Mouse (Mus musculus): ENCODE data around the gene Rab31.

DNA sequence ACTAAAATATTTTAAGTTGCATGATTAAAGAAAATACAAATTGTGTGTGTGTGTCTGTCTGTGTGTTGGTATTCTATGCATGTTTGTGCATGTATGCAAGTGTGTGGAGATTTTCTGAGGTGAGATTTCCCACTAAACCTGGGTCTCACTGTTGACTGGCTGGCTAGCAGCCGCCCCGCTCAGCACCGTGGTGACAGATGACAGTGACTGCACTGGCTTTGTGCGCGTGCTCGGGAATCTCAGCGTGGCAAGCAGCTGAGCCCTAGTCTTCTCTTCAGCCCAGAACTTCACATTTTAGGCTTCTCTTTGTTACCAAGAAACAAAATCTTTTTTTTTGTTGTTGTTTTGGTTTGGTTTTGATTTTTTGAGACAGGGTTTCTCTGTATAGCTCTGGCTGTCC lies 23.5 kb upstream of the Rab31 start:
- TF ChIP-seq CTCF (IDR thresholded peaks at IDR 0.05; ENCODE audit: borderline replicate concordance, control insufficient read depth, extremely low read depth, insufficient read depth, low read length, poor library complexity) = no peak
- TF ChIP-seq POLR2A (IDR thresholded peaks at IDR 0.05; ENCODE audit: control insufficient read depth, extremely low read depth, insufficient read depth, low read length, poor library complexity) = no peak

All from thymus, adult 2 months (tissue).